Mouse (Mus musculus): ENCODE results near the gene 4931414P19Rik. TPM values are rescaled to one million over a fixed set of nuclear protein-coding genes. Genes with fewer than 3 reads are reported as not detected.

The 4931414P19Rik gene
- total RNA-seq, 2 experiments from 2014 or later = 5.1 to 5.5 TPM

DNA sequence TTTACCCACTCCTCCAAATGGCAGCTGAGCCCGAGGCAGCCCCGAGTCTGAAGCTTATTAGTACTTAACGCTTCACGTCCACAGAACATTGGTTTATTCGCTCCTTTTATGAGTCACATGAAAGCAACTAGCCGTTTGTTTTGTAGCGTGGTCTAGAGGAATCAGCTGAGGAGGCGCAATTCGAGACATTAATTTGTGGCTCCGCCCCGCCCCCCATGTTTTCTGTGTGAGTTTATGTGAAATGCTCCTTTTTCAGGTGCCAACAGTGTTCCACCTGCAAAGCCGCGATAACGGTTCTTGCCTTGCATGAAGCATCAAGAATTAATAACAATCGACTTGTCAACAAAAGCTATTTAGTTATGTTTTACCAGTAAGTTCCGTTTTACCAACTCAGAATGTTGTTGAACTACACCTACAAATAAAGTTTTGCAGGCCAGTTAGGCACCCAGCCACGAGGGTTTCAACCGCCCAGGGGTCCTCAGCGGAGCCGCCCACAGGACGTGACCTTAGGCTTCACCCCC lies 52.3 kb downstream of the 4931414P19Rik start:
- no peak for DNase-seq (ENCODE audit: low spot score in 2 of 2)

DNA sequence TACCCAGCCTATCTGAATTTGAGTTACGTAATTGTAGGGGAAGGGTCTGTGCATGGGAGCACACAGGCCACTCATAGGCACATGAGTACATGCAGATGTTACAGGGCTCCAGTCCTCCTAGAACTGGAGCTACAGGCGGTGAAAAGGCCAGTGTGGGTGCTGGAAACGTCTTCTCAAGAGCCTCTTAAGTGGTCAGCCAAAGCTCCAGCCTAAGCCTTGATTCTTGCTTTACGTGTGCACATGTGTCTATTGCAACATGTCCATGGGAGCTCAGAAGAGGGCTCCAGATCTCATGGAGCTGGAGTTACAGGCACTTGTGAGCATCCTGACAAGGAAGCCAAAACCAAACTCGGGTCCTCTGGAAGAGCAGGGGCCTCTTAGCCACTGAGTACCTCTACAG lies 61.1 kb downstream of the 4931414P19Rik start:
- no peak for DNase-seq (ENCODE audit: low spot score in 2 of 2)

DNA sequence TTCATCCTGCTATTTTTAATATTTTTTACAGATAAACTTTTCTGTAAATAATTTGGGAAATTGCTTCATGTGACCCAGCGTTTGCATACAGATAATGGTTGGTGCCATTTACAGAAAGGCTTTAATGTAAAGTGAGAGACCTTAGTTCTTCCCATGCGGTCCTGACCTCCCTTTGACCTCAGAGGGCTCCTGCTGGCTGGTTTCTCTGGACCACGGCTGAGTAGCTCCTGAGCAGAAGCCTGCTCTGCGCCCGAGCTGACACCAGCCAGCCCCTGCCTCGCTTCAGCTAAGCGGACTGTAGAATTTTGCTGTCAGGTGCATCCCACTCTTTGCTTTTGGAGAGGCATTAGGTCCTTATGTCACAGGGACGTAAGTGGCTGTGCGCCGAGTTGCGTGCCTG lies 65.0 kb downstream of the 4931414P19Rik start:
- no peak for DNase-seq (ENCODE audit: low spot score in 2 of 2)

DNA sequence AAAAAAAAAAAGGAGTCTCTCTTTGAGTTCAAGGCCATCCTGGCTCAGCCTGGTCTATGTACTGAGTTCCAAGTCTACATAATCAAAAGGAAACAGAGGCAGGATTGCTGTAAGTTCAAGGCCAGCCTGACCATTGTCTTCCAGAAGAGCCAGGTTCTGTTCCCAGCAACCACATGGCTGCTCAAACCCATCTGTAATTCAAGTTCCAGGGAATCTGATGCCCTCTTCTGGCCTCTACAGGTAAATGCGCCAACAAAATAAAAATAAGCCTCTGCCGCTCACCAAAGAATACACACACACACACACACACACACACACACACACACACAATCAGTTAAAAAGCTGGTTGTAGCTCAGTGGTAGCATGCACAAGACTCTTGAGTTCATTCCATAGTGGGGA lies 67.2 kb downstream of the 4931414P19Rik start:
- DNase-seq (ENCODE audit: low spot score in 2 of 2) = no peak

Small RNA genes within 50 kb of the gene (microRNA-seq; reads per million reads assigned to microRNA genes)
- gene Mir686 (0 reads per million in 2 experiments), gene Mir6948 (0.22 to 0.78 reads per million in 2 experiments)

Other genes starting within 250 kb of the 4931414P19Rik start
- 10 to 100 TPM; 69.3 to 70.0 TPM for gene Oxa1l, start 245.2 kb downstream of the 4931414P19Rik start, total RNA-seq (2021)
- 1 to 10 TPM; 2.5 to 2.7 TPM for gene Slc7a7, start 188.2 kb downstream of the 4931414P19Rik start, total RNA-seq (2021)
- 100 to 1,000 TPM; 109 to 138 TPM for gene Mrpl52, start 179.1 kb downstream of the 4931414P19Rik start, total RNA-seq (2021)
- gene Mmp14, start 174.4 kb downstream of the 4931414P19Rik start, total RNA-seq (2021) = 10 to 100 TPM; 39.1 to 41.0 TPM
- gene Lrp10, start 141.9 kb downstream of the 4931414P19Rik start, total RNA-seq (2021) = 10 to 100 TPM; 40.3 to 42.2 TPM
- 10 to 100 TPM; 26.9 to 31.5 TPM for gene Rem2, start 129.9 kb downstream of the 4931414P19Rik start, total RNA-seq (2021)
- 10 to 100 TPM; 82.2 to 91.8 TPM for gene Prmt5, start 88.5 kb downstream of the 4931414P19Rik start, total RNA-seq (2021)
- 1 to 10 TPM; 4.7 to 6.7 TPM for gene Haus4, start 51.4 kb downstream of the 4931414P19Rik start, total RNA-seq (2021)
- 1 to 10 TPM; 3.8 to 4.3 TPM for gene Ajuba, start 28.4 kb downstream of the 4931414P19Rik start, total RNA-seq (2021)
- gene Psmb5, start 12.0 kb upstream of the 4931414P19Rik start, total RNA-seq (2021) = 100 to 1,000 TPM; 201 to 217 TPM
- gene Psmb11, start 15.4 kb upstream of the 4931414P19Rik start, total RNA-seq (2021) = under 1 TPM; 0.21 to 0.25 TPM
- gene Gm17606, start 35.0 kb upstream of the 4931414P19Rik start, total RNA-seq (2021) = not detected
- gene Cdh24, start 35.4 kb upstream of the 4931414P19Rik start, total RNA-seq (2021) = 10 to 100 TPM; 14.7 to 17.2 TPM
- gene 1700123O20Rik, start 80.2 kb upstream of the 4931414P19Rik start, total RNA-seq (2021) = 10 to 100 TPM; 25.5 to 28.1 TPM
- 100 to 1,000 TPM; 208 to 213 TPM for gene Acin1, start 80.9 kb upstream of the 4931414P19Rik start, total RNA-seq (2021)
- not detected for gene Gm29776, start 92.8 kb upstream of the 4931414P19Rik start, total RNA-seq (2021)
- not detected for gene Cebpe, start 106.2 kb upstream of the 4931414P19Rik start, total RNA-seq (2021)
- 10 to 100 TPM; 63.7 to 66.3 TPM for gene Slc7a8, start 176.0 kb upstream of the 4931414P19Rik start, total RNA-seq (2021)
- not detected for gene Rnf212b, start 208.1 kb upstream of the 4931414P19Rik start, total RNA-seq (2021)

Data from layer of hippocampus, postnatal 10 days (tissue).